Mouse (Mus musculus) CD4-positive helper T cell, adult 2 months (primary cell): ENCODE results near the gene Cd63.

Experiments used
- DNase-seq: peaks from one replicate; pipeline ENCODE4 v3.0.0-alpha.2; 2012; ENCODE audit warnings: low read depth, missing footprints, low spot score

Cd63 gene

DNA sequence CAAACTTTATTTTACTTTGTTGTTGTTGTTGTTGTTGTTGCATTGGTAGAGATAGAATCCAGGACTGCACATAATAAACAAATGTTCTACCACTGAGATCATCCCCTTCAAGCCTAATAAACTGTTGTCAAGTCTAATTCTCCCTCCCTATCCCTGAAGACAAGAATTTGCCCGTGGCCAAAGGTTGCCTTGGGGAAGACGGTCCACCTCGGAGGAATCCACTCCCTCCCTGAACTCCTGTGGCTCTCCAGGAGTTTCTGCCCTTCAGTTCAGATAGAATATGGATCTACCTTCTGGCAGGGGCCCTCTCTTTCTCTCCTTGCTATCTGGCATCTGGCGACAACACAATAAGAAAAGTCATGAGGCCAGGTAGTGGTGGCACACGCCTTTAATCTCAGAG lies 4.0 kb downstream of the Cd63 start:
- DNase-seq, result no peak

- DNase-seq, result no peak
These were observed 8.1 kb downstream of the Cd63 start for GRCm38 (mm10) chr10:128908778-128909448.

GRCm38 (mm10) chr10:128909567-128910028 lies 8.8 kb downstream of the Cd63 start:
- DNase-seq, result no peak

- DNase-seq, result peak; percentile 15
These were observed 9.5 kb downstream of the Cd63 start for GRCm38 (mm10) chr10:128910066-128910841.

- no peak for DNase-seq
These were observed 10.6 kb downstream of the Cd63 start for GRCm38 (mm10) chr10:128911430-128911829.

DNA sequence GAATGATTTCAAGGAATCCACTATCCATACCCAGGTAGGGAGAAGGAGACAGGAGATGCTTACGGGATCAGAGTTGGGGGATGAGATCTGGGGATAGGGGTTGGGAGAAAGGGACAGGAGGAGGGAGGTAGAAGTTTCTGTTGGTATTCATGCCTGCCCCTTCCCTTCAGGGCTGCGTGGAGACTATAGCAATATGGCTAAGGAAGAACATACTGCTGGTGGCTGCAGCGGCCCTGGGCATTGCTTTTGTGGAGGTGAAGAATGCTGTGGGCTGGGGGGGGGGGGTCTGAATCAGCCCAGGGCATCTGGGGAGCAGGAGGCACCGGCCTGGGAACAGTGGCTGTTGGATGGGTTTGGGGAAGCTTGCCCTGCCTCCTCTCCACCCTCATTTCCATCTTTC lies 11.5 kb downstream of the Cd63 start:
- no peak for DNase-seq

DNA sequence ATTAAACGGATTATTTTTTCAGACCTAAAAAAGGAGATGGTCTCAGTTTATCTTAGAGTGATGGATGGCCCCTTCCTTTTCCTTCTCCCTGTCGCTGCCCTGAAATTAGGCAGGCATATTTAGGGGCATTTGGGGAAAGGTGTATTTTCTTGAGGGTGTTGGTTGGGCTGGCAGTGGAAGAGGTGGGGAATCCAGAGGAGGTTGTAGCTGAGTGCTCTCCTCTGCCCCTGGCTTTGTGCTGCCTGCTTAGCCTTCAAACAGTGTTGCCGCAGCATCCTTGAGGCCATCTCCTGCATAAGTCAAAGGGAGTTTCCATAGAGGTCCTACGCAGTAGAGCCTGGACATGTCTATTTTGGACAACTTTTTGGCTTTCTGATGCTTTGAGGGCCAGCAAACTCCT lies 12.0 kb downstream of the Cd63 start:
- DNase-seq, result no peak

DNA sequence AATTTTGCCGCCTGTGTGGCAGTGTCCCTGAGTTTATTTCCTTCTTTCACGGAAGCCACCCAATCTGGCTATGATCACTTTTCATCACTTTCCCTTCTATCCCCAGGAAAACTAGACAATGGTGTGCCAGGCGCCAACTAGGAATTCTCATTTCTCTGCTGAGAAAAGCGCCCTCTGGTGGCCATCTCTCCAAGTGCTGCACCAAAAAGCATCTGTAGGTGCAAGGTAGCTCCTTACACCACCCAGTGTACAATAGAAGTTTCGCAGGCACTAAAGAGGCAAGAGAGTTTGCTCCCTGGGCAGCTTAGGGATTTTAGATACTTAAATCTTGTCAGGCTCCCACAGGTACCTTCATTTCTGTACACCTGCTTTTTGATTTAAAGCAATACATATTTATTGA lies 12.4 kb downstream of the Cd63 start:
- peak; percentile 81 for DNase-seq

- DNase-seq, result no peak
These were observed 12.9 kb downstream of the Cd63 start for GRCm38 (mm10) chr10:128913696-128914095.

GRCm38 (mm10) chr10:128915550-128915949 lies 14.8 kb downstream of the Cd63 start:
- DNase-seq, result no peak

DNA sequence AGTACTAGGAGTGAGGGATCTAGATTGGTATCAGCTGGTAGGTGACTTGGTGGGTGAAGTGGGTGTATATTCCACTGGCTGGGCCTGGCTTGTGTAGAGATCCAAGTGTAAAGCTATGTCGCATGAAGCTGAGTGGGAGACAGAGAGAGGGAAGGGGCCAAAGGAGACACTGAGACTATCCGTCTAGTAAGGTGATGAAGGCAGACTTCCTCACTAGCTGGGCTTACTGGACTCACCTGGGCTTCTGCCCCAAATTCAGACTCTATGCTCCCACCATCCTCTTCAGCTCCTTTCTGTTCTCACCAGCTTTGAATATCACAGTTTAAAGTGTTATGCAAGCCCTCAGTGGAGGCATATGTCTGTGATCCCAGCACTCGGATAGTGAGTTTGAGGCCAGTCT lies 15.9 kb downstream of the Cd63 start:
- DNase-seq, result no peak

GRCm38 (mm10) chr10:128917400-128917799 lies 16.6 kb downstream of the Cd63 start:
- no peak for DNase-seq

DNA sequence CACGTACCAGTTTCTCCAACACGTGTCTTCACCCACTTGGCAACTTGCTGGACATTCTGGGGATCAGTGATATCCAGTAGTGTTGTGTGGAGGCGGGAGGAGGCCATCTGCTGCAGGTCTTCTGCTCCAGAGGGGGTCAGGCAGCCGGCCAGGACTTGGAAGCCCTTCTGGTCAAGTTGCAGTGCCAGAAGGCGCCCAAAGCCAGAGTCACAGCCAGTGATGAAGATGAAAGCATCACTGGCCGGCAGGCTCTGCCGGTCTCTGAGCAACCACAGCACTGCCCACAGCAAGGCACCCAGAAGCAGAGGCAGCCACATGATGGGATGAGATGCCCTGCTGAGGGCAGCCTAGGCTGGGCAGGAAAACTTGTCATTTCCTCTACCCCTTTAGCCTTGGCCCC lies 17.5 kb downstream of the Cd63 start:
- no peak for DNase-seq

DNA sequence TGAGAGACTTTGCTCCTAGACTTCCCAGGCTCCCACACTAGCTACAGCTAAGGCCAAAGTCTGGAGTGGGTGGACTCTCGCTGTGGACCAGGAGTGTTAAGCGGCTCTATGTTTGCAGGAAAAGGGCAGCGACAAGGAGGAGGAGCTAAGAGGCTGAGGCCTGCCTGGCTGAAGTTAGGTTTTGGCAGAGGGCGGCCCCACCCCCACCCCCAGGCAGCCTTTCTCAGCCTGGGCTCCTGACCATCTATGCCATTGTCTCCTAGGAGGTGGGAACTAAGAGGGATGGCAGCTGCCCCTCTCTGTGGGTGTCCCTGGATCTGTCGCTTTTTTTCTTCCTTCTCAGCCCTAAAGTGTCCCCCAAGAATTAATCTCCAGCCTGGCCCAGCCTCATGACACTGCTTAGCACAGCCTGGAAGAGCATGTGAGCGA lies 18.4 kb downstream of the Cd63 start:
- no peak for DNase-seq

DNA sequence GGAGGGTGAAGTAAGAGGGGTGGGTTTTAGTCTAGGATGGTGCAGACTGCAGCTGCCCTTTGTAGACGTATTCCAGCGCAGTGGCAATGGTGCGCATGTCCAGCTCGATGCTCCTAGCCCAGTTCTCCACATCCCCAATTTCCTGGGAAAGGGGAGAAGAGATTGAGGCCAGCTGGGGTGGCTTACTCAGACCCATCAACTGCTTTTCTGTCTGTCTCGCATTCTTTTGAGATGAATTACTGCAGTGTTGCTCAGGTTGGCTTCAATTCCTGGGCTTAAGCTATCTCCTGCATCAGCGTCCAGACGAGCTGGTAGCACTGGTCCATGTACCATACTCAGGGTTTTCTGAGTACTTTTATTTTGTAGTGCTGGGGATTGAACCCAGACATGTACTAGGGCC lies 19.2 kb downstream of the Cd63 start:
- no peak for DNase-seq

DNA sequence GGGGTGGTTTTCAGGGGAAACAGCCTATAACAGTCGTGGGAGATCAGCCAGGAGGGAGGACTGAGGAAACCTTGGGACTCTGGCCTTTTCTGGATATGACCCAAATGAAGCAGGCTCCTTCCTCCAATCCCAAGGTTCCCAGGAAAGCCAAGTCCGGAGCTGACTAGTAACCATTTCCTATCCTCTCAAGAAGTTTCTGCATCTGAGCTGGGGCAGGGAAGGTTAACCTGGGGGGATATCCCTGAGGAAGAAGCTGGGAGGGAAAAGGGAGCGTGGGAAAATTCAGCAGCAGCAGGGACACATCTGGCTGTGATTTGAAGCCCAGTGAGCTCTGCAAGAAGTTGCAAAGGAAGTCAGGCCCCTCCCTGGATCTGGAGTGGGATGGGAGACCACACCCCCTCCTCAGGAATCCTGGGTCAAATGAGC lies 20.0 kb downstream of the Cd63 start:
- DNase-seq, result no peak

DNA sequence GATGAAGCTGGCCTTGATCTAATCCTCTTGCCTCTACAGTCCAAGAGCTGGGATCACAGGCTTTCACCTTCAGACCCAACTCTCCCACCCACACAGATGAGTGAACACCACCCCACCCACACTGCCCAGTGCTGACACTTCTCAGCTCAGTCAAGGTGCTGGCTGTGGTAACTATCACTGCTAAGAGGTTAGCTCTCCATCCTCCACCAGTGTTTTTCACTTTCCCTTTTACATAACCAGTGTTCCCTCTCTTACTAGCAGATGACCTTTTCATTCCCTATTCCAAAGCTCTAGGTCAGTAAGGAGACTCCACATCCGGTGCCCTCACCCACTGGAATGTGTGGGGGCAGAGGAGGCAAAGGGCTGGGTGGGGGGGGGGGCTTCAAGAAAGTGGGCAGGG lies 20.5 kb downstream of the Cd63 start:
- no peak for DNase-seq

- DNase-seq, result no peak
These were observed 21.4 kb downstream of the Cd63 start for GRCm38 (mm10) chr10:128921883-128922821.

DNA sequence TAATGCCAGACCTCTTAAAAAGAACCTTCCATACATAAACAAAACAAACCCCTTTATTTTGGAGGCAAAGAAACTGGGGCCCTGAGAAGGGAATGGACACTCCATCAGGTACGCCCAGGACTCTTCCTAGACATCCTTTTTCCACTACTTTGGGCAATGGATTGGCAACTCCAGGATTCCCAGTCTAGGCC lies 21.9 kb downstream of the Cd63 start, which contains the start of gene Rdh5:
Gene Rdh5, minus strand, starts transcription at position 67 of the 191 bp plus-strand sequence.
- no peak for DNase-seq

DNA sequence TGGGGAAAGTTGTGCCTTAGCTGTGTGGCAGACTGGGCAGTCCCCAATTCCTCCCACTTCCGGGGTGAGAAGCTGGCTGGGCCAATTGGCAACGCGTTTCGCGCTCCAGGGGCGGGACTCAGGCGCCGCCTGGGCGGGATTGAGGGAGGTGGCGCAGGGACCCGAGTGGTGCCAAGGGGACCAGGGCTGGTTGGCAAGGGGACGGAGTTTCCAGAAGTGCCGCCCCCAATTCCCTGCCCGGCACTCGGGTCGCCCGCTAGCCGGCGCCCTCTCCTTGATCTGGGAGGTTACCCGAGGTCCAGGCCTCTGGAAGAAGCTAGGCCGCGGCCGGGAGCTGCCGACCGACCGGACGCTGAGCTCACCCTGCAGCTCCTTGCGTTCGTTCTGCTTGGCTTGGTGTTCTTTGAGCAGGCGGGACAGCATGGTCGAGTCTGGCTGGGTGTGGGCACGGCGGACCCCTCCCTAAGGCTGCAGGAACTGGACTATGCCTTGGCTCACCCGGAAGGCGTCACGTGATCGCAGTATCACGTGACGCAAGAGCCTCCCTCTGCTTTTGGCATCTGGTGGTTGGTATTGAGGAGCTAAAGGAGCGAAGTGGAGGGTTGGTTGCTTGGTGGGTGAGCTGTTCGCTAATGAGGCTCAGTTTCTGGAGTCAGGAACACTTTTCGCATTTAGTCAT lies 22.4 kb downstream of the Cd63 start:
- DNase-seq, result peak; percentile 95

- DNase-seq, result no peak
These were observed 23.1 kb downstream of the Cd63 start, which contains the start of gene Bloc1s1 for GRCm38 (mm10) chr10:128923935-128924334. Gene Bloc1s1 (minus strand): TSS chr10:128924035.

DNA sequence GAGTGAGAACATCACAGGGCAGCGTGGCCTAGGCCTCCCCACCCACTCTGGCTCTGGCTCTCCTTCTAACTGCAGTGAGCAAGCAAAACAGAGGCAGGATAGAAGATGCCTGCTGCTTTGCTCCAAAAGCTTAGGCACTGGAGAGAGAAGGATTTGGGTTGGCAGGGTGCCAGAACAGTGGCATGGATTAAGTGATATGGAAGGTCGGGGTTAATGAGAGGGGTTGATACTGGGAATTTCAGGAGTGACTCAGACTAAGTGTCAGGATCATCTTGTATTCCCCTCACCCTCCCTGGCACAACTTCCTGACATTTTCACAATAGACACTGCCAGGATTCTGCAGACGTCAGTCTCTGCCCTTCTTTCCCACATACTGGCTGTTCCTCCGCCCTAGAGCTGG lies 27.6 kb downstream of the Cd63 start:
- no peak for DNase-seq
